ENCODE assay signal across 14 mouse cellular contexts in the genomic region with DNA sequence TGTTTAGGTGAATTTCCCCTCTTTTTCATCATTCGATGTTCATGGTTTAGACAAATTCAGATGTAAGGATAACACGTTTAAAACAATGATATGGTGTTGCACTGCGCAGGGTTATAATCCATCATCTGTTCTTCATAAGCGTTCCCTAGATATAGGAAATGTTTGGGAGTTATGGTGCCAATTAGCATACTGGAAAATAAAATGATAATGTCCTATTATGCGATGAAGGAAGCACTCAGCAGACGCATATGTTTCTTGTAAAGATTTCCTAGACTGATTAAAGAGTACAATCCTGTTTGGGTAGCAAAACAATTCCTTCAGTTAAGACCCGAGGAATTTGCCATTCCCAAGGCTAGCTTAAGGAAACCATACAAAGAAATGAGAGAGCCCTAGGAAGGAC.
"Had no signal": no experiment of that assay in that cellular context is flagged by ENCODE, and none has a peak within 500 bp of the region (broad histone marks: within the 10 kb centered on the region; RNA-seq: fewer than 3 reads in every experiment).

No protein-coding gene starts in this region.

- H3K4me1 ChIP-seq: hindbrain, embryonic 10.5 days; hindbrain, embryonic 12.5 days; kidney, embryonic 15.5 days; limb, embryonic 13.5 days; limb, embryonic 15.5 days; liver, embryonic 13.5 days; liver, embryonic 15.5 days had no signal

- ATAC-seq: hindbrain, embryonic 16.5 days; intestine, embryonic 16.5 days had no signal

- H3K4me2 ChIP-seq: heart, embryonic 12.5 days; hindbrain, embryonic 12.5 days; hindbrain, embryonic 14.5 days; kidney, embryonic 15.5 days; limb, embryonic 13.5 days; limb, embryonic 15.5 days; liver, embryonic 13.5 days; liver, embryonic 15.5 days had no signal

- H3K4me3 ChIP-seq: gastrocnemius, adult 2 months; heart, embryonic 10.5 days; heart, embryonic 12.5 days; hindbrain, embryonic 10.5 days; hindbrain, embryonic 12.5 days; kidney, embryonic 15.5 days; limb, embryonic 13.5 days; limb, embryonic 15.5 days; liver, embryonic 13.5 days; liver, embryonic 15.5 days had no signal

- H3K27me3 ChIP-seq: heart, embryonic 12.5 days; hindbrain, embryonic 12.5 days; kidney, embryonic 15.5 days; limb, embryonic 13.5 days; limb, embryonic 15.5 days; liver, embryonic 13.5 days; liver, embryonic 15.5 days had no signal

- H3K9ac ChIP-seq: heart, embryonic 12.5 days; hindbrain, embryonic 12.5 days; hindbrain, embryonic 14.5 days; kidney, embryonic 15.5 days; limb, embryonic 13.5 days; limb, embryonic 15.5 days; liver, embryonic 13.5 days; liver, embryonic 15.5 days had no signal

- H3K9me3 ChIP-seq: heart, embryonic 10.5 days; heart, embryonic 12.5 days; hindbrain, embryonic 10.5 days; hindbrain, embryonic 12.5 days; kidney, embryonic 15.5 days; limb, embryonic 13.5 days; limb, embryonic 15.5 days; liver, embryonic 13.5 days; liver, embryonic 15.5 days had no signal

- H3K27ac ChIP-seq: gastrocnemius, adult 2 months; heart, embryonic 10.5 days; hindbrain, embryonic 10.5 days; hindbrain, embryonic 12.5 days; hindbrain, embryonic 14.5 days; kidney, embryonic 15.5 days; kidney, postnatal 0 days; limb, embryonic 13.5 days; limb, embryonic 15.5 days; liver, embryonic 13.5 days; liver, embryonic 15.5 days had no signal

- H3K36me3 ChIP-seq: heart, embryonic 10.5 days; heart, embryonic 12.5 days; hindbrain, embryonic 10.5 days; hindbrain, embryonic 12.5 days; kidney, embryonic 15.5 days; limb, embryonic 13.5 days; limb, embryonic 15.5 days; liver, embryonic 13.5 days; liver, embryonic 15.5 days had no signal
